Mouse (Mus musculus): ENCODE data around the gene Cyp3a16. TPM values are rescaled to one million over a fixed set of nuclear protein-coding genes. Genes with fewer than 3 reads are reported as not detected.
"Not testable (repeated sequence)": the region's sequence is repeated elsewhere in the genome, so short reads cannot be mapped to it uniquely, and the experiment has no call there.

The Cyp3a16 gene
- polyA plus RNA-seq (2012; rRNA removed) (not detected in 2 replicates), polyA plus RNA-seq (2014; fragmentation: Nextera tagmentation; extraction: Ambion mirVana) (not detected in 2 replicates)

DNA sequence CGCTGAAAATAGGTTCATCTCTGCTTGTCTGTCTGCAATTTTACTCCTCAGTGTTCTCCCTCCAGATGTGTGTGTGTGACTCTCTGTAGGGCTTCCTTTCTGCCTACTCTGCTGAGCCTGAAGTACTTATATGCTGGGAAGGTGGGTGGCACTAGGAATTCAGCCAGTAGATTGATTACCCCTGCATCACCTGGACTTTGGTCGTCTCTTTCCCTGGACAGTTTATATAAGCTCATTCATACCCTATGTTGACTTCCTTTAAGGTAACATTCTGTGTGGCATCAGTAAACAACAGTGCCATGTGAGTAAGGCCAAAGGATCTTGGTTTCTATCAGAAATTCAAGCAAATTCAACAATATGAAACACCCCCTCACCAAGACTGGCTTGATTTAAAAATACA, at the start of gene Cyp3a16:
Gene Cyp3a16 (minus strand): TSS at position 101 of the 400 bp plus-strand sequence.
- DNase-seq (ENCODE audit: low spot score); H3K4me2 ChIP-seq (replicated peaks; ENCODE audit: low read depth, low read length, severe bottlenecking); H3K4me3 ChIP-seq (replicated peaks; ENCODE audit: low read length); H3K9me3 ChIP-seq (ENCODE audit: control insufficient read depth, low read length); H3K4me1 ChIP-seq (ENCODE audit: control insufficient read depth, insufficient read depth, low read length); H3K9ac ChIP-seq (ENCODE audit: low read depth, low read length, severe bottlenecking); H3K27me3 ChIP-seq (ENCODE audit: control insufficient read depth, insufficient read depth, low read length); H3K36me3 ChIP-seq (ENCODE audit: control insufficient read depth, insufficient read depth, low read length); H3K27ac ChIP-seq (replicated peaks; ENCODE audit: low read depth, low read length); ATAC-seq (ENCODE audit: low FRiP score, low read depth): not testable (repeated sequence)
- 84% methylated on average over 2 of the region's 2 CpGs for WGBS

DNA sequence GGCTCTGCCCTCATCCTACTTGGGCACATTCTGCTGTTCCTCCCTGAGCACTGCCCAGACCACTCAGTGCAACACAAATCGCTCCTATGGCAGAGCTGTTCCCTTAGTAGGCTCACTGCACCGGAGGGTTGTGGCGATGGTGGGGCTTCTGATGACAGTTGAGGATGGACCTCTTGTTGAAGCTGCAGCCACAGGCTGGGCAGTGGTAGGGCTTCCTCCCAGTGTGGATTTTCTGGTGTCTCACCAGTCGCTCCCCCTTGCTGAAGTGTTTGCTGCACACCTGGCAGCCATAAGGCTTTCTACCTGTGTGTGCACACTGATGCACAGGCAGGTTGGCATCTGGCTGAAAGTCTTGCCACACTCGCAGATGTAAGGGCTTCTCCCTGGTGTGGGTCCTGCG, 20.8 kb upstream of the Cyp3a16 start:
- ATAC-seq (ENCODE audit: low FRiP score, low read depth) (no peak), DNase-seq (ENCODE audit: low spot score) (no peak)
- H3K9me3 ChIP-seq (ENCODE audit: control insufficient read depth, low read length) = no peaks in the 10 kb centered on the region
- no peaks in the 10 kb centered on the region for H3K4me1 ChIP-seq (ENCODE audit: control insufficient read depth, insufficient read depth, low read length)
- H3K9ac ChIP-seq (ENCODE audit: low read depth, low read length, severe bottlenecking) = no peak overlapping the region
- no CpG with 5 or more reads among the region's 6 CpGs for WGBS
- no peak overlapping the region for H3K27ac ChIP-seq (replicated peaks; ENCODE audit: low read depth, low read length)
- no peak overlapping the region for H3K4me2 ChIP-seq (replicated peaks; ENCODE audit: low read depth, low read length, severe bottlenecking)
- no peaks in the 10 kb centered on the region for H3K36me3 ChIP-seq (ENCODE audit: control insufficient read depth, insufficient read depth, low read length)
- no peak overlapping the region for H3K4me3 ChIP-seq (replicated peaks; ENCODE audit: low read length)
- TF ChIP-seq POLR2A (IDR thresholded peaks at IDR 0.05; ENCODE audit: borderline replicate concordance, extremely low read depth, insufficient read depth, insufficient read length) = no peak
- no peaks in the 10 kb centered on the region for H3K27me3 ChIP-seq (ENCODE audit: control insufficient read depth, insufficient read depth, low read length)

DNA sequence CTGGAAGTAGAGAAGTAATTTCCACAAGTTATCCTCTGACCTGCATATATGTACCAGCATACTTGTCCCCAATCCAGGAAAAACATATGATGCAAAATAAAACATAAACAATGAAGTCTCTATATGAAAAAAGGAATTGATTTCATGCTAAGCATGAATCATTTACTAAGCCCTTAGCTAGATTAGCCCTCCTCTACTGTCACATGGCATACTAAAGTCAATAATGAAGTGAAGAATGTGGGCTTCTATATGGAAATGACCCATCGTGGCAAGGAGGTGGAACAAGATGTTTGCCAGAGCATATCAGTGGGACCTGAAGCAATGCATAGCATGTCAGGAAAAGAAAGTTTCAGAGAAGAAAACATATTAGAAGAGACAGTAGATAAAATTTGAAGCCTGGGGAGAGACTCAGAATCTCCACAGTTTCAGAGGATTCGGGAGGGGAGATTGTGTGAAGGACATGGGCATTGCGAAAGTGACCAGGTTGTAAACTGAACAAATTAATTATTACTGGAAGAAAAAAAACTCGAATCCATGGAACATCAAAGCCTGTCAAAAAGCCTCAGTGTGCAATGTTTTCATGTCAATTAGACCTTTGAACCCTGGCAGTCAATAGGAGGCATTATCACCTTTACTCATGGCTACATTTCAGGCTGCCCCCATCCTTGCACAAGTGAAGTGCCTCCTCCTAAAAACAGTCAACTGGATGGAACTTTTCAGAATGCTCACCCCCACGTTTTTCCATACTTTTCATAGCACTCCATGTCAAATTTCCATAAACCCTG, 5.0 kb downstream of the Cyp3a16 start:
- Histone ChIP-seq H3K4me1 (ENCODE audit: control insufficient read depth, insufficient read depth, low read length) (no peaks in the 10 kb centered on the region), H3K9ac (ENCODE audit: low read depth, low read length, severe bottlenecking) (no peak overlapping the region)
- 61% methylated on average over 5 of the region's 5 CpGs for WGBS

GRCm38 (mm10) chr5:145462321-145462720, 7.2 kb downstream of the Cyp3a16 start:
- DNase-seq (ENCODE audit: low spot score) = no peak
- WGBS = 71% methylated on average over 4 of the region's 4 CpGs
- Histone ChIP-seq H3K36me3 (ENCODE audit: control insufficient read depth, insufficient read depth, low read length) (no peaks in the 10 kb centered on the region), H3K4me1 (ENCODE audit: control insufficient read depth, insufficient read depth, low read length) (no peaks in the 10 kb centered on the region), H3K9ac (ENCODE audit: low read depth, low read length, severe bottlenecking) (no peak overlapping the region), H3K27me3 (ENCODE audit: control insufficient read depth, insufficient read depth, low read length) (no peaks in the 10 kb centered on the region), H3K4me3 (replicated peaks; ENCODE audit: low read length) (no peak overlapping the region), H3K27ac (replicated peaks; ENCODE audit: low read depth, low read length) (no peak overlapping the region), H3K4me2 (replicated peaks; ENCODE audit: low read depth, low read length, severe bottlenecking) (no peak overlapping the region), H3K9me3 (ENCODE audit: control insufficient read depth, low read length) (0 out of 2 replicates have a peak, but pooled peaks cover 1% of the 10 kb centered on the region)
- no peak for TF ChIP-seq POLR2A (IDR thresholded peaks at IDR 0.05; ENCODE audit: borderline replicate concordance, extremely low read depth, insufficient read depth, insufficient read length)
- ATAC-seq (ENCODE audit: low FRiP score, low read depth) = no peak

More for the DNA sequence above, 5.0 kb downstream of the Cyp3a16 start:
- Histone ChIP-seq H3K27ac (replicated peaks; ENCODE audit: low read depth, low read length) (no peak overlapping the region), H3K27me3 (ENCODE audit: control insufficient read depth, insufficient read depth, low read length) (no peaks in the 10 kb centered on the region), H3K4me2 (replicated peaks; ENCODE audit: low read depth, low read length, severe bottlenecking) (no peak overlapping the region), H3K36me3 (ENCODE audit: control insufficient read depth, insufficient read depth, low read length) (no peaks in the 10 kb centered on the region), H3K4me3 (replicated peaks; ENCODE audit: low read length) (no peak overlapping the region), H3K9me3 (ENCODE audit: control insufficient read depth, low read length) (no peaks in the 10 kb centered on the region)
- DNase-seq (ENCODE audit: low spot score) = no peak
- no peak for TF ChIP-seq POLR2A (IDR thresholded peaks at IDR 0.05; ENCODE audit: borderline replicate concordance, extremely low read depth, insufficient read depth, insufficient read length)
- ATAC-seq (ENCODE audit: low FRiP score, low read depth) = no peak

GRCm38 (mm10) chr5:145454389-145454788, 15.1 kb downstream of the Cyp3a16 start:
- H3K4me1 ChIP-seq (ENCODE audit: control insufficient read depth, insufficient read depth, low read length) = no peaks in the 10 kb centered on the region
- ATAC-seq (ENCODE audit: low FRiP score, low read depth) (no peak), DNase-seq (ENCODE audit: low spot score) (no peak)
- 86% methylated on average over 4 of the region's 4 CpGs for WGBS
- H3K27ac ChIP-seq (replicated peaks; ENCODE audit: low read depth, low read length) = no peak overlapping the region
- no peak overlapping the region for H3K4me2 ChIP-seq (replicated peaks; ENCODE audit: low read depth, low read length, severe bottlenecking)
- no peak overlapping the region for H3K9ac ChIP-seq (ENCODE audit: low read depth, low read length, severe bottlenecking)
- 0 out of 2 replicates have a peak, but pooled peaks cover 6% of the 10 kb centered on the region for H3K9me3 ChIP-seq (ENCODE audit: control insufficient read depth, low read length)
- H3K4me3 ChIP-seq (replicated peaks; ENCODE audit: low read length) = no peak overlapping the region
- TF ChIP-seq POLR2A (IDR thresholded peaks at IDR 0.05; ENCODE audit: borderline replicate concordance, extremely low read depth, insufficient read depth, insufficient read length) = no peak
- no peaks in the 10 kb centered on the region for H3K27me3 ChIP-seq (ENCODE audit: control insufficient read depth, insufficient read depth, low read length)
- no peaks in the 10 kb centered on the region for H3K36me3 ChIP-seq (ENCODE audit: control insufficient read depth, insufficient read depth, low read length)

Data from limb, embryonic 14.5 days (tissue).